Mouse (Mus musculus) G1E-ER4 (cell line): ENCODE results near the gene Nacc1. TPM values are rescaled to one million over a fixed set of nuclear protein-coding genes. Genes with fewer than 3 reads are reported as not detected.

Experiments used
- GATA1 ChIP-seq: IDR thresholded peaks from one replicate; pipeline ENCODE4 v1.8.0; 2012; ENCODE audit warnings: low read length, inconsistent platforms
- polyA plus RNA-seq: library from polyadenylated mRNA; stranded (reverse); fragments of >175 nt; gene quantifications from 2 replicates; pipeline ENCODE4 v1.2.3, GENCODE M21; 2012

Gene Nacc1
- polyA plus RNA-seq, 1 experiment = 187 TPM

DNA sequence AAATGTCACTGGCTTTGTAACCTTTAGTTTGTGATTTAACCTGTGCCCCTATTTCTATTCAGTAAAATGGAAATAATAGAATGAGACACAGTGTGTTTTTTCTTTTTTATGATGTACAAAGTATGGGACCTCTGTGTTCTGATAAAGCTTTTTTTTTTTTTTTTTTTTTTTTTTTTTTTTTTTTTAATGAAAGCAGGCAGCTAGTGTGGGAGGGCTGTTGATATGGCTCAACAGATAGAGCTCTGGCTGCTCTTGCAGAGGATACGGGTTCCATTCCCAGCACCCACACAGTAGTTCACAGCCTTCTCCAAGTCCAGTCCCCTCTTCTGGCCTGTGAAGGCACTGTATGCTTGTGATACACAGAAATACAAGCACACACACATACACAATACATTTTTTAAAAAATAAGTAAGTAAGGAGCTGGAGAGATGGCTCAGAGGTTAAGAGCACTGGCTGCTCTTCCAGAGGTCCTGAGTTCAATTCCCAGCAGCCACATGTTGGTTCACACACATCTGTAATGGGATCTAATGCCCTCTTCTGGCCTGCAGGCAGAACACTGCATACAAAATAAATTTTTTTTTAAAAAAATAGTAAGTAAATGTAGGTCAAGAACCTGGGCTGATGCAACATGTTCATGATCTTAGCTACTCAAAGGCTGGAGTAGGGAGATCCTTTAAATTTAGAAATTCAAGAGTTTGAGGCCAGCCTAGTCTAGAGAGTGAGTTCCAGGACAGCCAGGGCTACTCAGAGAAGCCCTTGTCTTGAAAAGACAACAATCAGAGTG lies 45.9 kb downstream of the Nacc1 start:
- TF ChIP-seq GATA1 = no peak

DNA sequence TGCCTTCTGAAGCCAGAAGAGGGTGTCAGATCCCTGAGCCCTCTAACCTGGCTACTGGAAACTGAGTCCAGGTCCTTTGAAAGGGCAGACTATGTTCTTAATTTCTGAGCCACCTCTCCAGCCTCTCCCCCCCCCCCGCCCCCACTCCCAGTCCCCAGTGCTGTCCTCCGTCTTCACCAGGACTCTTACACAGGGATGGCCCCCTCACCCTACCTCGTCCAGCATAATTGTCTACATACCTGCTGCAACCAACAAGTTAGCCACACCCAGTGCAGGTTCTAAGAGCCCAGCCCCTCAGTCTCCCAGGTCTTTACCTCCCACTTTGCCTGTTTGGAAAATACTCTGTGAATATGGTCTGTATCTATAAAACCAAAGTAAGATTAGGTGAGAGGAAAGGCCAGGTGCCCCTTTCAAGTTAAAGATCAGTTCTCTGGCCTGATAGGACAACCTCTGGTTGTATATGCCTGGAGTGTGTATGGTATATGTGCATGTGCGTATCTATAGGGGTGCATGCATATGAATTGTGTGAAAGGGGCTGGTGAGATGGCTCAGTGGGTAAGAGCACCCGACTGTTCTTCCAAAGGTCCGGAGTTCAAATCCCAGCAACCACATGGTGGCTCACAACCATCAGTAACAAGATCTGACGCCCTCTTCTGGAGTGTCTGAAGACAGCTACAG lies 46.9 kb downstream of the Nacc1 start:
- no peak for TF ChIP-seq GATA1

DNA sequence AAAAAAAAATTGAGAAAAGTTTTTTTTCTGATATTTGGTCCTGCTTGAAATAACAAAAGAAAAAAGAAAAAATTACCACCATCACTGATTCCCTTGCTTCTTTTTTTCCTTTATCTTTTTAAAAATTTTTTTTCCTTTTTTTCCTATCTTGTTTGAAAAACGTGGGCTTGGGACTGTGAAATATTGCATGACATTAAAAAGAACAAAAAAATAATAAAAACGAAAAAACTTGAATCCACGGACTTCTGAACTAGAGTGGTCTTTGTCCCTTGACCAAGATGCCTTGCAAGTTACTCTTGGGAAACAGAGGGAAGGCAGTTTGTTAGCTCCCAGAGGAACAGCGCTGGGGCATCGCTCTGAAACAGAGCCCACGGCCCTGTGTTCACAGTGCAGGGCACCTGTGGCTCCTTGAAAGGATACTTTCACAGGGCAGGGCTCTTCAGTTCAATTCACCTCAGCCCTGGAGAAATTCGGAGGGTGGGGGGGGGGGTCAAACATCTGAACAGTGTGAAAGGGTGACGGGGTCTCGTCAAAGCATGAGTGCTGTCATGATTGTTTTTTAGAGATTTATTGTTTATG lies 47.6 kb downstream of the Nacc1 start:
- TF ChIP-seq GATA1 = no peak

DNA sequence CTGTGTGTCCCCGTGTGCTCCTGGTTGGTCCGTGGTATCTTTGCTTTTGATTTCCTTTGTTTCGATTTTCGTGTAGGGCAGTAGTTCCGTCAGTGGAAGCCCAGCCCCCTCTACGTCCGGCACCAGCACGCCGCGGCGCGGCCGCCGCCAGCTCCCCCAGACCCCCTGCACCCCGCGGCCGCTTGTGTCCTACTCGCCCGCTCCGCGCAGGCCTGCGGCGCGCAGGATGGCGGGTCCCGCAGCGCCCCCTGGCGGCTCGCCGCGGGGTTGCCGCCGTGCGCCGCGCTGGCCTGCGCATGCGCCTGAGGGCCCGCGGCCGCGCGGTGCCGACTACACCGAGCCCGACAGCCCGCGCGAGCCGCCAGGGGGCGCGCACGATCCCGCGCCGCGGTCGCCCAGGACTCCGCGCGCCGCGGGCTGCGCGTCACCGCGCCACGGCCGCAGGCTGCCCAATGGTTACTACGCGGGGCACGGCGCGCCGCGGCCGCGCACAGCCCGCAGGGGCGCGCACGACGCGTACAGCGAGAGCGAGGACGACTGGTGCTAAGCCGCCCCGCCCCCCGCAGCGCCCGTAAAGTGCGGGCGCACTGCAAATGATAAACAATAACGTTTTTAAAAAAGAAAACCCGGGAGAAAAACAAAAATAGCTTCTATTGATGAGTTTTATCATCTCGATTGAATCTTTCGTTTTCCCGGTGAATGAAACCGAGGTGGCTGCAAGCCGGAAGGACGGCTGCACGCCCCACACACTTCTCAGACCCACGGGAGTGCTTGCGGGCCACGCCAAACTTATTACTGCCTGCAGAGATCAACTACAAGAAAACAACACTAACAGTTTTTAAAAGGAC lies 48.3 kb downstream of the Nacc1 start:
- no peak for TF ChIP-seq GATA1

GRCm38 (mm10) chr8:84638555-84639161 lies 49.0 kb downstream of the Nacc1 start:
- no peak for TF ChIP-seq GATA1

GRCm38 (mm10) chr8:84637946-84638554 lies 49.6 kb downstream of the Nacc1 start:
- TF ChIP-seq GATA1 = no peak

- TF ChIP-seq GATA1 = no peak
These were observed 51.5 kb downstream of the Nacc1 start for GRCm38 (mm10) chr8:84636051-84636691.

DNA sequence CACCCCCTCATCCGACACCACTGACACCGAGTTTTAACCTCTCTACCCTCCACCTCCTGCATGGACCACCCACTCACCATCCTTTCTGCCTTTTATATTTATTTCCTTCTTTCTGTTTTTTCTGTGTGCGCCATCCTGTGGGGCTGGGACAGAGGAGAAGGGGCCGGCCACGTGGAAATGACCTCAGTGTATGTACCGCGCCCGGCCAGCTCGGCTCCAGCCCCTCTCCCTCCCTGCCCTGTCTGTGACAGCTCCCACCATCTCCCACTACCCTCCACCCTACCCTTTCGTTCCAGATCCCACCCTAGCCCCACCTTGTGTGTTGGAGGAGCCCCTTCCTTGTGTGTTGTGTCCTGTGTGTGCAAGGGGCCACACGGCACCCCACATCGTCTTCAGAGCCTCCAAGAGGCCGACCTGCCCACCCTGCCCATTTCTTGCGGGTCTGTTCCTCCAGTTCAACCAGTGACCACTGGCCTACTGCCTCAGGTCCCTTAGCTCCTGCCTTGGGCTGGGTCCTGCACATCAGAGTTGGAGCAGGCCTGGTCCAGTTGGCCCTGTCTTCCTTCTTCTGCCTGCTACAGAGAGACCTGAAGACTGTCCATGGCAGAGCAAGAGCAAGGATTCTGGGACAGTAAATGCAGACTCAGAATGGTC lies 52.1 kb downstream of the Nacc1 start:
- no peak for TF ChIP-seq GATA1

DNA sequence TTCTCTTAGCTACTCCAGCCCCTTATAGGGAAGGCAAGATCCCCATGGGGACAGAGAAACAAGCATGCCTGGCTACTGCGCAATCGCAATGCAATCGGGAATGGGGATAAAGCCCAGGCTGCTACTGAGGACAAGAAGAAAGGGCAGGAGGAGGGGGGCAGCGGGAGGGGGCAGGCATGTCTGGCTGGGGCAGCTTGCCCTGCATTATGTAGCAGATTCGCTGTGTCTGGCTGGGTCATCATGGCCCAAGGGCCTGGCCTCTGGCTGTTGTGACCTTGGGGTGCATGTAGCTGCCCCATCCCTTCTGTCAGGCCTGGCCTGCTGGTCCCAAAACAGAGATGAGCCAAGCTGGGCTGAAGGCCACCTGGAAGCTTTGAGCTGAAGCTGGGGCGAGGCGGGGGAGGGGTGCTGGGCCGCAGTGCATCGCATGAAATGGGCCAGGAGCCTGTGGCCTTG lies 52.8 kb downstream of the Nacc1 start:
- no peak for TF ChIP-seq GATA1

DNA sequence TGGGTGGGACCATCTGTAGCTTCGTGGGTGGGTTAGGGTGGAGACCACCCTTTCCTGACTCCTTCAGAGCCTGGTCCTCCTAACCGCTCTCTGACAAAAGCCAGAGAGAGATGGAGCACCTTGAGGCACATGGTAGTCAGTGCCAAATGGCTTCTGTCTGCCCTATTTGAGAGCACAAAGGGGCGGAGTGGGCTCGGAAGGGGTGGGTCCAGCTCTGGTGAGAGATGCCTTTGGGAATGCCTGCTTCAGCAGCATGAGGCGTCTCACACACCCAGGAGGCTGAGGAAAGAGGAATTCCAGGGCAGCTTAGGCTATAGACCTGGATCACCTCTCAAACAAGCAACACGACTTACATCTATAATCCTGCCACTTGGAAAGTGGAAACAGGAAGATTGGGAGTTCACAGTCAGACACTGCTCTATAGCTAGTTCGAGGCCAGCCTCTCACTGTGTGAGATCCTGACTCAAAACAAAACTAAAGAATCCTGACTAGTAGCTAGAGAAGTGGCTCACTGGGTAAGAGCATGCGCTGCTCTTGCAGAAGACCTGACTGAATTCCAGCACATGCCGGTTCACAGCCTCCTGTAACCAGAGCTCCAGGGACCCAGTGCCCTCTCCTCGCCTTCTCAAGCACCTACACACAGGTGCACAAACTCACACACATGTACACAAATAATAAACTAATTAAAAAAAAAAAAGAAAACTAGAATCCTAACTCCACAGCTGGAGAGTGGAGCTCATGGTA lies 53.6 kb downstream of the Nacc1 start:
- TF ChIP-seq GATA1 = no peak

GRCm38 (mm10) chr8:84631813-84632212 lies 55.8 kb downstream of the Nacc1 start:
- no peak for TF ChIP-seq GATA1

- no peak for TF ChIP-seq GATA1
These were observed 57.5 kb downstream of the Nacc1 start for GRCm38 (mm10) chr8:84630145-84630544.

DNA sequence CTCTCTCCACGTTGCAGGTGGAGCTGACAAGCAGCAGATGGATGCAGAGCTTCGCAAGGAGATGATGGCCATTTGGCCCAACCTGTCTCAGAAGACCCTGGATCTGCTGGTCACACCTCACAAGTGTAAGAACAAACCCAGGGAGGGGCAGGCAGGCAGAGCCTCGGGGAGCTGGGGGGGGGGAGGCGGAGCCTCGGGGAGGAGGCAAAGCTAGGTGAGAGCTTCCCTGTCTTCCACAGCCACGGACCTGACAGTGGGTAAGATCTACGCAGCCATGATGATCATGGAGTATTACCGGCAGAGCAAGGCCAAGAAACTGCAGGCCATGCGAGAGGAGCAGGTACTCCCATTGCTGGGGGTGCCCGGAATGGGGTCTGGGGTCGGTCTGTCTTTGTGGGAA lies 58.1 kb downstream of the Nacc1 start:
- no peak for TF ChIP-seq GATA1
